Mouse (Mus musculus) E14TG2a.4 (cell line): ENCODE data around the gene Olfr315.
"Not testable (repeated sequence)": the region's sequence is repeated elsewhere in the genome, so short reads cannot be mapped to it uniquely, and the experiment has no call there.

Experiments
- H3K27me3 ChIP-seq: 2 replicates; pipeline ENCODE4 v1.6.1; 2014; ENCODE audit warnings: low read length, control low read depth; ENCODE audit not compliant: insufficient read depth
- H3K36me3 ChIP-seq: 2 replicates; pipeline ENCODE4 v1.6.1; 2014; ENCODE audit warnings: low read length, control low read depth; ENCODE audit not compliant: insufficient read depth
- H3K4me1 ChIP-seq: replicated peaks from 2 replicates; pipeline ENCODE4 v1.6.1; 2014; ENCODE audit warnings: low read depth, low read length, control low read depth
- H3K4me3 ChIP-seq: replicated peaks from 2 replicates; pipeline ENCODE4 v1.5.1; 2014; ENCODE audit warnings: mild to moderate bottlenecking, low read length
- H3K9me3 ChIP-seq: 2 replicates; pipeline ENCODE4 v1.6.1; 2014; ENCODE audit warnings: low read length, control low read depth
- CTCF ChIP-seq: conservative IDR thresholded peaks from 2 replicates; pipeline ENCODE4 v1.5.1; 2014; ENCODE audit warnings: low read length
- NANOG ChIP-seq: IDR thresholded peaks from 2 replicates; pipeline ENCODE4 v1.6.1; 2014; ENCODE audit warnings: borderline replicate concordance, low read length, mixed read lengths
- POU5F1 ChIP-seq: IDR thresholded peaks from 2 replicates; pipeline ENCODE4 v1.6.1; 2014; ENCODE audit warnings: low read length, borderline replicate concordance

Olfr315 gene

GRCm38 (mm10) chr11:58772888-58773287 is at the start of gene Olfr315:
Gene Olfr315, plus strand, starts transcription at chr11:58773188.
- TF ChIP-seq POU5F1 (no peak), NANOG (no peak), CTCF (no peak)
- no peak within 1 kb of the TSS for H3K4me3 ChIP-seq

GRCm38 (mm10) chr11:58723914-58724313 is 49.1 kb upstream of the Olfr315 start, which contains the start of gene Olfr318:
Gene Olfr318, minus strand, starts transcription at chr11:58724014.
- no peaks in the 10 kb centered on the region for H3K4me1 ChIP-seq
- H3K27me3 ChIP-seq = no peaks in the 10 kb centered on the region
- TF ChIP-seq POU5F1 (no peak), CTCF (no peak), NANOG (no peak)
- no peak within 1 kb of the TSS for H3K4me3 ChIP-seq
- no peaks in the 10 kb centered on the region for H3K9me3 ChIP-seq
- H3K36me3 ChIP-seq = no peaks in the 10 kb centered on the region

More at GRCm38 (mm10) chr11:58772888-58773287, at the start of gene Olfr315:
- Histone ChIP-seq H3K27me3 (no peaks in the 10 kb centered on the region), H3K4me1 (no peaks in the 10 kb centered on the region), H3K36me3 (no peaks in the 10 kb centered on the region), H3K9me3 (no peaks in the 10 kb centered on the region)

GRCm38 (mm10) chr11:58727896-58728650 is 44.9 kb upstream of the Olfr315 start:
- not testable (repeated sequence) for H3K36me3 ChIP-seq, H3K4me3 ChIP-seq, H3K4me1 ChIP-seq, H3K9me3 ChIP-seq, H3K27me3 ChIP-seq

GRCm38 (mm10) chr11:58733372-58733771 is 39.6 kb upstream of the Olfr315 start:
- Histone ChIP-seq H3K4me1 (peaks cover 2% of the 10 kb centered on the region; the same call in 1 of the 2 replicates), H3K9me3 (no peaks in the 10 kb centered on the region), H3K4me3 (no peak overlapping the region), H3K36me3 (no peaks in the 10 kb centered on the region), H3K27me3 (no peaks in the 10 kb centered on the region)
- TF ChIP-seq CTCF = no peak
- TF ChIP-seq POU5F1 = no peak
- no peak for TF ChIP-seq NANOG

- Histone ChIP-seq H3K27me3 (no peaks in the 10 kb centered on the region), H3K9me3 (no peaks in the 10 kb centered on the region), H3K4me1 (no peaks in the 10 kb centered on the region), H3K36me3 (no peaks in the 10 kb centered on the region), H3K4me3 (no peak within 1 kb of the TSS)
- TF ChIP-seq CTCF (no peak), NANOG (no peak), POU5F1 (no peak)
These were observed 34.2 kb upstream of the Olfr315 start, which contains the start of gene Olfr317 for GRCm38 (mm10) chr11:58738792-58739262. Gene Olfr317, minus strand, starts transcription at chr11:58739212.

GRCm38 (mm10) chr11:58751096-58751495 is 21.9 kb upstream of the Olfr315 start:
- H3K9me3 ChIP-seq, H3K4me3 ChIP-seq, H3K4me1 ChIP-seq, H3K27me3 ChIP-seq, H3K36me3 ChIP-seq: not testable (repeated sequence)

GRCm38 (mm10) chr11:58752434-58752833 is 20.6 kb upstream of the Olfr315 start, which contains the start of gene Olfr316:
Gene Olfr316, plus strand, starts transcription at chr11:58752734.
- TF ChIP-seq POU5F1 = no peak
- no peak for TF ChIP-seq CTCF
- no peak for TF ChIP-seq NANOG
- Histone ChIP-seq H3K36me3 (no peaks in the 10 kb centered on the region), H3K9me3 (no peaks in the 10 kb centered on the region), H3K4me3 (no peak within 1 kb of the TSS), H3K27me3 (no peaks in the 10 kb centered on the region), H3K4me1 (no peaks in the 10 kb centered on the region)

GRCm38 (mm10) chr11:58782480-58783089 is 9.6 kb downstream of the Olfr315 start, which contains the start of gene Olfr314:
Gene Olfr314, plus strand, starts transcription at chr11:58782952.
- no peak for TF ChIP-seq POU5F1
- TF ChIP-seq NANOG = no peak
- TF ChIP-seq CTCF = no peak
- no peak within 1 kb of the TSS for H3K4me3 ChIP-seq
- no peaks in the 10 kb centered on the region for H3K36me3 ChIP-seq
- H3K9me3 ChIP-seq = no peaks in the 10 kb centered on the region
- 0 out of 2 replicates have a peak, but pooled peaks cover 5% of the 10 kb centered on the region for H3K27me3 ChIP-seq
- peaks cover 5% of the 10 kb centered on the region for H3K4me1 ChIP-seq

- H3K36me3 ChIP-seq = no peaks in the 10 kb centered on the region
- H3K9me3 ChIP-seq = no peaks in the 10 kb centered on the region
- H3K4me3 ChIP-seq = no peak overlapping the region
- TF ChIP-seq NANOG = no peak
- no peak for TF ChIP-seq CTCF
- no peak for TF ChIP-seq POU5F1
- H3K27me3 ChIP-seq = 0 out of 2 replicates have a peak, but pooled peaks cover 5% of the 10 kb centered on the region
- H3K4me1 ChIP-seq = no peaks in the 10 kb centered on the region; the same call in 1 of the 2 replicates
These were observed 11.2 kb downstream of the Olfr315 start for GRCm38 (mm10) chr11:58784182-58784581.
